Comparison of ENCODE assay signal across 9 mouse cellular contexts in the genomic region with DNA sequence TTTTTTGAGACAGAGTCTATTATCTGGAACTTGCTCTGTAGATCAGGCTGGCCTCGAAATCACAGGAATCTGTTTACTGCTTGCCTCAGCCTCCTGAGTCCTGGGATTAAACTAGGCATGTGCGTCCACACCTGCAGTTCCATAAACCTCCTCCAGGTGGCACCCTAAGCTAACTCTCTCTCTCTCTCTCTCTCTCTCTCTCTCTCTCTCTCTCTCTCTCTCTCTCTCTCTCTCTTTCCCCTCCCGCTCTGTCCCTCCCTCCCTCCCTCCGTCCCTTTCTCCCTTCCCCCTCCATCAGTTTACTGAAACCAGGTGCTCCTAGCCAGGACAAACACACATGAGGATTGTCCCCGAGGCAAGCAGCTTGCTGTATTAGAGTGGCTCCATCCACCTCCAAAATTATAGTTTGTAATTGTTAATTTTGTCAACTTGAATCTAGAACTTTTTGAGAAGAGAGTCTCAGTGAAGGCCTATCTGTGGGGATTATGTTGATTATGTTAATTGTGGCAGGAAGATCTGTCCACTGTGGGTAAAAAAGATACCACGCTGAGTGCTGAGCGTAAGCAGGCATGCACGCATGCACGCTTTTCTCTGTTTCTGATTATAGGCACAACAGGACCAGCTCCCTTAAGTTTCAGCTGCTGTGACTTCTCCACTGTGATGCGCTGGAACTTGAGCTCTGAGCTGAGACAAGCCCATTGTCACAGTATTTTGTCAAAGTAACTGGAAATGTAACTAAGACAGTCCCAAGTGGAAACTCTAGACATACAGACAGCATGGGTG. TPM values are rescaled to one million over a fixed set of nuclear protein-coding genes. Genes with fewer than 3 reads are reported as not detected.
DNase-seq lines count a peak whose midpoint lies in the region; ATAC-seq and TF ChIP-seq lines count a peak whose summit lies in the region.
"Had no signal": no experiment of that assay in that cellular context is flagged by ENCODE, and none has a peak within 500 bp of the region (broad histone marks: within the 10 kb centered on the region; RNA-seq: fewer than 3 reads in every experiment).

No protein-coding gene starts in this region.

- no peaks in the 10 kb centered on the region for H3K9me3 ChIP-seq in MEL (replicated peaks; ENCODE audit: insufficient read depth, low read length)
- H3K9me3 ChIP-seq: liver, embryonic 15.5 days had no signal

- TF ChIP-seq POLR2A in MEL (IDR thresholded peaks at IDR 0.05; ENCODE audit: control insufficient read depth in 1 of 2, insufficient read depth in 1 of 2, low read depth in 1 of 2, low read length in 2 of 2, poor library complexity in 1 of 2): no peak
- no peak for TF ChIP-seq POLR2A in small intestine, adult 2 months (IDR thresholded peaks at IDR 0.05; ENCODE audit: low read depth, low read length)

- no peak overlapping the region for H3K27ac ChIP-seq in MEL (ENCODE audit: control insufficient read depth, low read depth, low read length)
- peak overlapping the region; percentile 9; the same call in 1 of the 2 replicates for H3K27ac ChIP-seq in small intestine, adult 2 months (ENCODE audit: insufficient read depth, low read depth, low read length)
- H3K27ac ChIP-seq: liver, embryonic 15.5 days had no signal

- H3K79me2 ChIP-seq in C2C12 (ENCODE audit: control insufficient read depth, insufficient read depth) (no peaks in the 10 kb centered on the region), MEL (ENCODE audit: control insufficient read depth, insufficient read depth, low read length, poor library complexity) (no peaks in the 10 kb centered on the region)

- H3K4me1 ChIP-seq in MEL (ENCODE audit: control insufficient read depth in 1 of 2, insufficient read depth in 2 of 2, low read length in 2 of 2): peaks cover 0 to 25% of the 10 kb centered on the region in 2 experiments; a peak in 3 of 4 replicates
- H3K4me1 ChIP-seq in small intestine, adult 2 months (ENCODE audit: control insufficient read depth, insufficient read depth, insufficient read length, low read length): no peaks in the 10 kb centered on the region; the same call in 1 of the 2 replicates
- H3K4me1 ChIP-seq: liver, embryonic 15.5 days had no signal

- peak; percentile 43 for ATAC-seq in megakaryocyte progenitor cell, adult 5-6 weeks (replicated peaks; ENCODE audit: poor library complexity)
- no peak for ATAC-seq in monocyte, adult 5-6 weeks (replicated peaks; ENCODE audit: insufficient number of reproducible peaks, low FRiP score, low TSS enrichment, poor library complexity, severe bottlenecking)

- H3ac ChIP-seq in C2C12 (ENCODE audit: control insufficient read depth, insufficient read length, low read depth): no peak overlapping the region

- H3K9ac ChIP-seq in MEL (ENCODE audit: control insufficient read depth, low read depth, low read length, poor library complexity, severe bottlenecking): peak overlapping the region; percentile 45; the same call in 1 of the 2 replicates
- H3K9ac ChIP-seq: liver, embryonic 15.5 days had no signal

- H3K27me3 ChIP-seq in C2C12 (ENCODE audit: control insufficient read depth, insufficient read depth, insufficient read length) (no peaks in the 10 kb centered on the region), MEL (ENCODE audit: control insufficient read depth in 1 of 2, insufficient read depth in 2 of 2, low read length in 2 of 2) (no peaks in the 10 kb centered on the region)
- no peaks in the 10 kb centered on the region for H3K27me3 ChIP-seq in small intestine, adult 2 months (ENCODE audit: control insufficient read depth, insufficient read depth, low read length)

- peak; percentile 88 for DNase-seq in MEL (ENCODE audit: low read depth, low spot score)
- peak; percentile 86 to 91 for DNase-seq in cerebellum, postnatal 36 days
- DNase-seq in gastrocnemius, adult 8-10 months (ENCODE audit: low spot score in 2 of 2): peak; percentile 69 to 70
- peak; percentile 84 to 91 for DNase-seq in layer of hippocampus, postnatal 14 days (ENCODE audit: low spot score in 2 of 2)

- 43% methylated on average over 10 of the region's 10 CpGs for WGBS in small intestine, adult 2 months

- TF ChIP-seq EP300 in MEL (IDR thresholded peaks at IDR 0.05; ENCODE audit: low read depth in 1 of 2, low read length in 2 of 2): no peak

- H3K36me3 ChIP-seq in C2C12 (ENCODE audit: control insufficient read depth, insufficient read depth): no peaks in the 10 kb centered on the region
- peaks cover 0 to 14% of the 10 kb centered on the region in 2 experiments; a peak in 2 of 4 replicates for H3K36me3 ChIP-seq in MEL (ENCODE audit: control insufficient read depth in 1 of 2, insufficient read depth in 2 of 2, low read length in 2 of 2)
- H3K36me3 ChIP-seq in small intestine, adult 2 months (ENCODE audit: control insufficient read depth, insufficient read depth, low read length): no peaks in the 10 kb centered on the region
- H3K36me3 ChIP-seq: liver, embryonic 15.5 days had no signal

- peak; percentile 80 for TF ChIP-seq RAD21 in MEL (IDR thresholded peaks at IDR 0.05; ENCODE audit: low read depth, low read length)

- no peak overlapping the region for H3K4me3 ChIP-seq in C2C12 (ENCODE audit: insufficient read depth, poor library complexity, severe bottlenecking)
- H3K4me3 ChIP-seq in MEL (ENCODE audit: control insufficient read depth in 1 of 2, insufficient read depth in 1 of 2, low read depth in 2 of 2, low read length in 2 of 2): peak overlapping the region in 1 of 2 experiments; percentile 11; a peak in 1 of 4 replicates
- no peak overlapping the region for H3K4me3 ChIP-seq in small intestine, adult 2 months (ENCODE audit: low read depth, low read length)
- H3K4me3 ChIP-seq: liver, embryonic 15.5 days had no signal

- no peaks in the 10 kb centered on the region for H3K79me3 ChIP-seq in C2C12 (ENCODE audit: low read depth)

- TF ChIP-seq CTCF in C2C12 (IDR thresholded peaks at IDR 0.05; ENCODE audit: control insufficient read depth, insufficient read depth, insufficient read length) (peak; percentile 56), MEL (IDR thresholded peaks at IDR 0.05 in 2 of 3, conservative IDR thresholded peaks at IDR 0.05 in 1 of 3; ENCODE audit: control insufficient read depth in 1 of 3, insufficient read depth in 1 of 3, low read depth in 2 of 3, low read length in 3 of 3, poor library complexity in 1 of 3, severe bottlenecking in 1 of 3) (peak; percentile 75 to 82 (median 81))
- peak; percentile 74; the same call in 1 of the 2 replicates for TF ChIP-seq CTCF in small intestine, adult 2 months (IDR thresholded peaks at IDR 0.05; ENCODE audit: extremely low read depth, insufficient read length, insufficient replicate concordance, low read depth, low read length)

TF ChIP-seq in C2C12, 6 proteins besides CTCF, POLR2A, EP300 and RAD21:
- no peak for TF ChIP-seq FOSL1 (IDR thresholded peaks at IDR 0.05; ENCODE audit: insufficient read depth, low read length, poor library complexity, severe bottlenecking)
- TF ChIP-seq MAX (IDR thresholded peaks at IDR 0.05): peak; percentile 47

TF ChIP-seq in MEL, 35 proteins besides CTCF, POLR2A, EP300 and RAD21 (continues in another document):
- TF ChIP-seq MXI1 (IDR thresholded peaks at IDR 0.05; ENCODE audit: low read depth, low read length) (no peak), HCFC1 (IDR thresholded peaks at IDR 0.05; ENCODE audit: low read depth, low read length) (0 out of 2 replicates have a peak, but pooled peaks have one; percentile 36), ETS1 (IDR thresholded peaks at IDR 0.05; ENCODE audit: low read depth, low read length) (no peak), TBP (IDR thresholded peaks at IDR 0.05; ENCODE audit: low read depth, low read length) (0 out of 2 replicates have a peak, but pooled peaks have one; percentile 14), MAZ (IDR thresholded peaks at IDR 0.05; ENCODE audit: low read depth, low read length) (peak; percentile 85; the same call in 1 of the 2 replicates), ZMIZ1 (IDR thresholded peaks at IDR 0.05; ENCODE audit: low read depth, low read length) (no peak), CHD2 (IDR thresholded peaks at IDR 0.05; ENCODE audit: low read length) (no peak), MAX (IDR thresholded peaks at IDR 0.05; ENCODE audit: low read length) (no peak), MEF2A (IDR thresholded peaks at IDR 0.05; ENCODE audit: extremely low read depth, insufficient replicate concordance, low read depth, low read length, poor library complexity, severe bottlenecking) (no peak), GABPA (IDR thresholded peaks at IDR 0.05; ENCODE audit: low read depth, low read length) (no peak)

RNA-seq across cellular contexts. Expression of gene 6430531B16Rik, which starts 9.0 kb away (rescaled TPM):
- polyA plus RNA-seq in C2C12 (2012; fragmentation: generic; extraction: Trizol): 0.08 TPM
- not detected in 2 replicates for total RNA-seq in MEL (2012; rRNA removed)
- polyA plus RNA-seq in MEL (2012; ENCODE audit: insufficient read depth in 1 of 2, insufficient read length in 2 of 2, low read depth in 1 of 2, low replicate concordance in 2 of 2, missing spikeins in 1 of 2): under 1 TPM in 1 of 2 experiments, not detected in 1; 0.13 TPM
- not detected for total RNA-seq in gastrocnemius, adult 8-10 months (2022)
- under 1 TPM; 0.39 to 0.83 TPM for total RNA-seq in layer of hippocampus, postnatal 14 days (2021)
- total RNA-seq in megakaryocyte progenitor cell, adult 5-6 weeks (2015): 0.10 and 0.27 TPM in 2 replicates
- 0.57 TPM in 1 of 2 replicates, not detected in the other for total RNA-seq in megakaryocyte progenitor cell, adult 5-6 weeks (2017)
- polyA plus RNA-seq in small intestine, adult 2 months (2012; rRNA removed): 0.06 and 0.16 TPM in 2 replicates
- 1.5 TPM in 1 of 3 replicates, not detected in the others for total RNA-seq in monocyte, adult 5-6 weeks (2017)
- polyA plus RNA-seq: liver, embryonic 15.5 days had no signal

RNA-seq across cellular contexts. Expression of gene Adam8, which starts 22.8 kb away (rescaled TPM):
- polyA plus RNA-seq in C2C12 (2012; fragmentation: generic; extraction: Trizol) (3.7 TPM), MEL (2012; ENCODE audit: insufficient read depth in 1 of 2, insufficient read length in 2 of 2, low read depth in 1 of 2, low replicate concordance in 2 of 2, missing spikeins in 1 of 2) (under 1 TPM in 1 of 2 experiments, not detected in 1; 0.50 TPM)
- total RNA-seq in MEL (2012; rRNA removed): 0.39 and 0.75 TPM in 2 replicates
- under 1 TPM in 3 of 4 experiments, not detected in 1; 0.22 to 0.54 (median 0.39) TPM for total RNA-seq in gastrocnemius, adult 8-10 months (2022)
- 1 to 10 TPM; 1.5 to 1.9 TPM for total RNA-seq in layer of hippocampus, postnatal 14 days (2021)
- total RNA-seq in megakaryocyte progenitor cell, adult 5-6 weeks (2015): 1.3 and 1.9 TPM in 2 replicates
- 1.3 and 1.7 TPM in 2 replicates for total RNA-seq in megakaryocyte progenitor cell, adult 5-6 weeks (2017)
- polyA plus RNA-seq in small intestine, adult 2 months (2012; rRNA removed): 4.9 and 7.3 TPM in 2 replicates
- total RNA-seq in monocyte, adult 5-6 weeks (2017): 10.2 to 54.2 TPM (median 40.8 TPM) in 3 replicates

RNA-seq across cellular contexts. Expression of gene Utf1, which starts 25.9 kb away (rescaled TPM):
- not detected for polyA plus RNA-seq in C2C12 (2012; fragmentation: generic; extraction: Trizol)
- total RNA-seq in MEL (2012; rRNA removed): not detected in 2 replicates
- not detected for polyA plus RNA-seq in MEL (2012; ENCODE audit: insufficient read depth in 1 of 2, insufficient read length in 2 of 2, low read depth in 1 of 2, low replicate concordance in 2 of 2, missing spikeins in 1 of 2)
- total RNA-seq in gastrocnemius, adult 8-10 months (2022): not detected
- total RNA-seq in layer of hippocampus, postnatal 14 days (2021): not detected
- total RNA-seq in megakaryocyte progenitor cell, adult 5-6 weeks (2015): not detected in 2 replicates
- total RNA-seq in megakaryocyte progenitor cell, adult 5-6 weeks (2017): not detected in 2 replicates
- polyA plus RNA-seq in small intestine, adult 2 months (2012; rRNA removed): 0.20 and 0.67 TPM in 2 replicates
- total RNA-seq in monocyte, adult 5-6 weeks (2017): not detected in 3 replicates
- polyA plus RNA-seq: liver, embryonic 15.5 days had no signal
